Mouse (Mus musculus) midbrain, embryonic 12.5 days (tissue): ENCODE results near the gene Gm4981. TPM values are rescaled to one million over a fixed set of nuclear protein-coding genes. Genes with fewer than 3 reads are reported as not detected.
"Not testable (repeated sequence)": the region's sequence is repeated elsewhere in the genome, so short reads cannot be mapped to it uniquely, and the experiment has no call there.

Experiments
- ATAC-seq: fragments of 200-750 bp; cut with Nextera tagmentation; 2 replicates; pipeline ENCODE4 v1.8.0; 2017; ENCODE audit warnings: low read depth, moderate TSS enrichment, moderate library complexity; ENCODE audit not compliant: low FRiP score
- H3K27ac ChIP-seq: fragments of 300-500 bp; sonication (generic); replicated peaks from 2 replicates; pipeline ENCODE4 v1.5.1; 2016; ENCODE audit warnings: mild to moderate bottlenecking
- H3K27me3 ChIP-seq: fragments of 300-500 bp; sonication (generic); 2 replicates; pipeline ENCODE4 v1.6.1; 2016; ENCODE audit warnings: mild to moderate bottlenecking
- H3K36me3 ChIP-seq: fragments of 300-500 bp; sonication (generic); 2 replicates; pipeline ENCODE4 v1.6.1; 2016
- H3K4me1 ChIP-seq: fragments of 300-500 bp; sonication (generic); 2 replicates; pipeline ENCODE4 v1.6.1; 2016
- H3K4me2 ChIP-seq: fragments of 300-500 bp; sonication (generic); replicated peaks from 2 replicates; pipeline ENCODE4 v1.6.1; 2016; ENCODE audit warnings: mild to moderate bottlenecking, moderate library complexity
- H3K4me3 ChIP-seq: fragments of 300-500 bp; sonication (generic); 2 replicates; pipeline ENCODE4 v1.5.1; 2016; ENCODE audit warnings: mild to moderate bottlenecking
- H3K9ac ChIP-seq: fragments of 300-500 bp; sonication (generic); replicated peaks from 2 replicates; pipeline ENCODE4 v1.6.1; 2016; ENCODE audit warnings: mild to moderate bottlenecking, moderate library complexity
- H3K9me3 ChIP-seq: fragments of 300-500 bp; sonication (generic); 2 replicates; pipeline ENCODE4 v1.6.1; 2016; ENCODE audit warnings: mild to moderate bottlenecking
- WGBS: fragments of 180-500 bp; shearing (Covaris S2); methylation state at CpG from one replicate; pipeline ENCODE4 v1.1.7; 2016; 5-methylcytosine and 5-hydroxymethylcytosine counted together
- polyA plus RNA-seq: library from polyadenylated mRNA; unstranded; fragments of >200 nt; fragmentation: Nextera tagmentation; extraction: Ambion mirVana; gene quantifications from 2 replicates; pipeline ENCODE4 v1.2.1, GENCODE M21; 2016

The Gm4981 gene
- not detected in 2 replicates for polyA plus RNA-seq

DNA sequence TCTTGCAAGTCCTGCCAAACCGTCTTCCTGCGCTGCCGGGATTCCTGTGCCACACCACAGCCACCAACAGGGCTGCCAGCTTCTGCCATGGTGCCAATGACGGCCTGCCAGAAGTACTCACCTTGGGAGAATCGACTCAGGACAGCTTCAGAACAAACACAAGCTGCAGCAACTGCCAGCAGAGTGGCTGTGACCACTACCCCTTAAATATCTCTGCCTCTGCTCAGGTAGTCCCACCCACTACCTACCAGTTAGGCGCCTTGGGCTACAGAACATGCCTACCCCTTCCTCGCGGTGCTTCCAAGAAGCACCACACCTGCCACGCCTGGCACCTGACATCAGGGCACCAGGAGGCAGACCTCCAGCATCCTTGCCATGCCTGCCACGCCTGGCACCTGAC, at the start of gene Gm4981:
Gm4981 (minus strand) TSS at position 89 of the 400 bp plus-strand sequence.
- Histone ChIP-seq H3K4me3 (no peak within 1 kb of the TSS), H3K4me1 (no peaks in the 10 kb centered on the region), H3K9ac (no peak within 1 kb of the TSS), H3K9me3 (peaks cover 23% of the 10 kb centered on the region), H3K27ac (no peak within 1 kb of the TSS), H3K36me3 (no peaks in the 10 kb centered on the region), H3K27me3 (no peaks in the 10 kb centered on the region), H3K4me2 (no peak within 1 kb of the TSS)
- 89% methylated on average over 10 of the region's 10 CpGs for WGBS
- no peak for ATAC-seq

DNA sequence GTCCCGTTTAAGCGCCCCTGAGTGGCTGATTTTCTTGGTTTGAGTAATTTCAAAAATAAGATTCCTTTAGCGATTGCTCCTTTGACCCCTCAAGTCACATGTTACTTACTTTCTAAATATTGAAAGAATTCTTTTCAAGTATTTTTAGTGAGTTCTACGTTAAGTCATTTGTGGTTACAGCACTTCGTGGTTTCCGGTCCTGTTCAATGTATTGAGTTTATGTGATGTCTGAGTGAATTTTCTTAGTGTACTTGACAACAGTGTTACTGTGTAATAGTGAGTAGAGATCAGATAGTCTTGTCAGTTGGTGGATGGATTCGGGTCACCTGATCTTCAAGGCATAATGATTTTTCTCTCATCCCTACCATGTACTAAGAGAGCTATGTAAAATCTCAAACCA, 45.7 kb upstream of the Gm4981 start:
- Histone ChIP-seq H3K9me3 (no peaks in the 10 kb centered on the region), H3K9ac (no peak overlapping the region), H3K4me1 (no peaks in the 10 kb centered on the region), H3K27ac (no peak overlapping the region), H3K4me3 (no peak overlapping the region), H3K27me3 (no peaks in the 10 kb centered on the region), H3K36me3 (peaks cover 54% of the 10 kb centered on the region), H3K4me2 (no peak overlapping the region)
- no peak for ATAC-seq
- WGBS = 92% methylated on average over 7 of the region's 7 CpGs

- H3K4me2 ChIP-seq = no peak overlapping the region
- no peaks in the 10 kb centered on the region for H3K27me3 ChIP-seq
- no peaks in the 10 kb centered on the region for H3K9me3 ChIP-seq
- 82% methylated on average over 5 of the region's 5 CpGs for WGBS
- H3K36me3 ChIP-seq = peaks cover 19% of the 10 kb centered on the region
- H3K27ac ChIP-seq = no peak overlapping the region
- H3K4me3 ChIP-seq = no peak overlapping the region
- no peak for ATAC-seq
- peaks cover 14% of the 10 kb centered on the region for H3K4me1 ChIP-seq
- H3K9ac ChIP-seq = no peak overlapping the region
Measured at GRCm38 (mm10) chr10:58258466-58258865, 22.0 kb upstream of the Gm4981 start.

DNA sequence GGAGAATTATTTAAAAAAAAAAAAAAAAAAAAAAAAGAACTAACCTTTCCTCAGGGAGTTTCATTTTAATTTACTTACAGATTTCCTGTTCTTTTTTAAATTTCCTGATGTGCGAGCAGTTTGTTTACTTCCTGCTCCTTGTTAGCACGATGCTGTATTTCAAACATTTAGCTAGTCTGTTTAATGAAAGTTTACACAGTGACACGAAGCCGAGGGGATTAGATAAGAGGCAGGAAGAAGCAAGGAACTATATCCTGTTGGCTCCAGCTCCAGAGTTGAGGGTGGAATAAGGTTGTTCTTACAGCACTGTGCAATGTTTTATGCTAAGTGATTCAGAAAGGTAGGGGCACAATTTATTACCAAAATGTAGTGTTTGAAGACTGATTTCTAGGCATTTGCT, 19.5 kb upstream of the Gm4981 start:
- no peak overlapping the region for H3K27ac ChIP-seq
- no peaks in the 10 kb centered on the region for H3K27me3 ChIP-seq
- peak overlapping the region; percentile 82 for H3K4me3 ChIP-seq
- peak overlapping the region; percentile 78 for H3K9ac ChIP-seq
- H3K9me3 ChIP-seq = no peaks in the 10 kb centered on the region
- peak overlapping the region; percentile 57 for H3K4me2 ChIP-seq
- peaks cover 9% of the 10 kb centered on the region for H3K36me3 ChIP-seq
- WGBS = 10% methylated on average over 4 of the region's 4 CpGs
- H3K4me1 ChIP-seq = peaks cover 14% of the 10 kb centered on the region
- no peak for ATAC-seq

DNA sequence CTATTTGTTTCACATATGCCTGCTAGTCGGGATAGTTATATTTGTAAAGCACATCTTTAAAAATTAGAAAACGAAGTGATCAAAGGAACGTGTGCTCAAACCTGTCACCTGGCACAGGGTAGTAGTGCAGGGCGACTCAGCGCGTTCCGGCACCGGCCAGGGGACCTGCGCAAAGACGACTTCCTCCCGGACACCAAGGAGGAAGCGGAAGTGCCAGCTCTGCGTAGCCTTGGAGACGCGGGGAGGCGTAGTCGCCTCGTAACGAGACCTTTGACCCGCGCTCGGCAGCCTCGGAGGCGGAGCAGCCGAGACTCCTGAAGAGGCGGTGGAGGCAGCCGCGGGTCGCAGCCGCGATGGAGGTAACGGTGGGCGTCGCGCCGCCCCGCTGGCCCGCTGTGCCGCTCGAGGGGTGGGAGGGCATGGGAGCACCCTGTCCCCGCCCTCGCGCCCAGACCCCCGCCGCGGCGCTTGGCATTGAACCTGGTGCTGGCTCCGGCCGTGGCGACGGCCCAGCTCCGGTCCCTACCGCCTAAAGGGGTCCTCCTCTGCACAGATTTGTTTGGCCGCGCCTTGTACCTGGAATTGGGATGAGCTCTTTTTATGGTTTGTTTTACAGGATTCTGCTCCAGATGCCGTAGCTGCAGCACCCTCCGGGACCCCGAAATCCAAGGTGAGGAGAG, 18.9 kb upstream of the Gm4981 start, which contains the start of gene Gcc2:
Gcc2 (plus strand) TSS at position 285 of the 680 bp plus-strand sequence.
- Histone ChIP-seq H3K36me3 (peaks cover 9% of the 10 kb centered on the region), H3K4me1 (peaks cover 14% of the 10 kb centered on the region), H3K9ac (peak within 1 kb of the TSS; percentile 78), H3K9me3 (no peaks in the 10 kb centered on the region), H3K27me3 (no peaks in the 10 kb centered on the region), H3K27ac (peak within 1 kb of the TSS; percentile 67), H3K4me3 (peak within 1 kb of the TSS; percentile 82), H3K4me2 (peak within 1 kb of the TSS; percentile 57)
- ATAC-seq = peak; percentile 99
- under 1% methylated on average over 49 of the region's 58 CpGs for WGBS

- H3K9me3 ChIP-seq = no peaks in the 10 kb centered on the region
- H3K27ac ChIP-seq = no peak overlapping the region
- H3K27me3 ChIP-seq = no peaks in the 10 kb centered on the region
- peak overlapping the region; percentile 82 for H3K4me3 ChIP-seq
- H3K36me3 ChIP-seq = peaks cover 3% of the 10 kb centered on the region; the same call in 1 of the 2 replicates
- H3K4me1 ChIP-seq = peaks cover 14% of the 10 kb centered on the region
- peak; percentile 13 for ATAC-seq
- H3K9ac ChIP-seq = peak overlapping the region; percentile 78; the same call in 1 of the 2 replicates
- 34% methylated on average over 6 of the region's 6 CpGs for WGBS
- peak overlapping the region; percentile 57 for H3K4me2 ChIP-seq
Measured at GRCm38 (mm10) chr10:58254635-58255175, 18.2 kb upstream of the Gm4981 start.

- no peak overlapping the region for H3K4me3 ChIP-seq
- H3K4me1 ChIP-seq = peaks cover 1% of the 10 kb centered on the region
- H3K36me3 ChIP-seq = no peaks in the 10 kb centered on the region
- H3K4me2 ChIP-seq = no peak overlapping the region
- H3K9ac ChIP-seq = no peak overlapping the region
- 29% methylated on average over 1 of the region's 1 CpGs for WGBS
- no peaks in the 10 kb centered on the region for H3K27me3 ChIP-seq
- no peak for ATAC-seq
- H3K9me3 ChIP-seq = no peaks in the 10 kb centered on the region
- H3K27ac ChIP-seq = no peak overlapping the region
Measured at GRCm38 (mm10) chr10:58249535-58249934, 13.0 kb upstream of the Gm4981 start.

DNA sequence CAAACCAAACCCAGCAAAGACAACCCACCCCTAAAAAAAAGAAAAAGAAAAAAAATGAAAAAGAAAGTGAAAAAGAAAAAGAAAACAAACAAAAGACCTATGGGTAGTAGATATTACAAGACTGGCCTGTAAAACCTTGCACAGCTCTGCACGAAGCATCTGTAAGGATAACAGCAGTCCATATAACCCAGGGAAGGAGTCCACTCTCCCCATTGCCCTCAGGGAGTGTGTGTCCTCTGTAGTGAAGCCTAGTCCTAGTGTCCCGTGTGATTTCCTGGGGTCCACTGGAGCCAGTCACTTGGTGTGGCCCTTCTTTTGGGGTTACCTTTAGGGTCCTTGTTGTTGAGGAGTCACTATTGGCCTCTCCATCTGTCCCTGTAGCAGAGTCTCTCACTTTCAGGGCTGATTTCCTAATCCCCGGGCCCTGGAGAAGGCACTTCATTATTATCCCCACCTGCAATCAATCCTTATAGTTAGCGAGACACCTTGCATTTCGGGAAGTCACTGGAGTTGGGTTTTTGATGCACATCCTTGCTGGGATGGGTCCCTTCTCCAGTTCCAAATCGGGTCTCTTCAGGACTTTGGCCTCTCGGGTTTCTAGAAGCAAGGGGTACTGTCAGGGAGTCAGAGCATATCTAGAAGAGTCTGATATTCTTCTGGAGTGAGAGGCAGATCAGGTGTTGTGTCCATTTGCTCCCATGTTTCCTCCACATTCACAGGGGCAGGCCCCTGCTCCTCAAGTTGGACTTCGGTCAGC, 2.7 kb upstream of the Gm4981 start:
- peak; percentile 86 for ATAC-seq
- not testable (repeated sequence) for H3K4me2 ChIP-seq, H3K27me3 ChIP-seq, H3K27ac ChIP-seq, H3K4me1 ChIP-seq, H3K9ac ChIP-seq, H3K36me3 ChIP-seq, H3K4me3 ChIP-seq
- peaks cover 12% of the 10 kb centered on the region; the same call in 1 of the 2 replicates for H3K9me3 ChIP-seq
- WGBS = 84% methylated on average over 8 of the region's 8 CpGs

DNA sequence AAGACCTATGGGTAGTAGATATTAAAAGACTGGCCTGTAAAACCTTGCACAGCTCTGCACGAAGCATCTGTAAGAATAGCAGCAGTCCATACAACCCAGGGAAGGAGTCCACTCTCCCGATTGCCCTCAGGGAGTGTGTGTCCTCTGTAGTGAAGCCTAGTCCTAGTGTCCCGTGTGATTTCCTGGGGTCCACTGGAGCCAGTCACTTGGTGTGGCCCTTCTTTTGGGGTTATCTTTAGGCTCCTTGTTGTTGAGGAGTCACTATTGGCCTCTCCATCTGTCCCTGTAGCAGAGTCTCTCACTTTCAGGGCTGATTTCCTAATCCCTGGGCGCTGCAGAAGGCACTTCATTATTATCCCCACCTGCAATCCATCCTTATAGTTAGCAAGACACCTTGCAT, 1.5 kb downstream of the Gm4981 start:
- H3K4me3 ChIP-seq, H3K9ac ChIP-seq, H3K27me3 ChIP-seq, ATAC-seq, H3K4me2 ChIP-seq, H3K4me1 ChIP-seq, H3K36me3 ChIP-seq, H3K27ac ChIP-seq: not testable (repeated sequence)
- peaks cover 27% of the 10 kb centered on the region for H3K9me3 ChIP-seq
- 80% methylated on average over 4 of the region's 4 CpGs for WGBS

DNA sequence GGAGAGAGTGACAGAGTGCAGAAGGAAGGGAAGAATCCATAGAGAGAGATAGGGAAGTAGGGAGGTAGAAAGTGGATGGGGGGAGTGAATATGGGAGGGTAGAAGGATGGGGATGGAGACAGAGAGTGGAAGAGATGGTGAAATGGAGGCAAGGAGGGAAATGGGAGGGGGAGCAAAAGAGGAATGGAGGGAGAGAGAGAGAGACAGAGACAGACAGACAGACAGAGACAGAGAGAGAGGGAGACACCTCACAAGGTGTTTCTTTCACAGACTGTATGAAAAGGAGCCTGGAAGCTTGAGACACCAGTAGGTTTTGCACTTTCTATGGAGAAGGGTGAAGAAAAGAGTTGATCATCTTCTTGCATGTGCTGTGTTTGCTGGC, 2.8 kb downstream of the Gm4981 start:
- H3K4me1 ChIP-seq, H3K4me3 ChIP-seq, H3K27me3 ChIP-seq, ATAC-seq, H3K27ac ChIP-seq, H3K4me2 ChIP-seq, H3K9ac ChIP-seq, H3K36me3 ChIP-seq: not testable (repeated sequence)
- H3K9me3 ChIP-seq = peaks cover 24% of the 10 kb centered on the region

DNA sequence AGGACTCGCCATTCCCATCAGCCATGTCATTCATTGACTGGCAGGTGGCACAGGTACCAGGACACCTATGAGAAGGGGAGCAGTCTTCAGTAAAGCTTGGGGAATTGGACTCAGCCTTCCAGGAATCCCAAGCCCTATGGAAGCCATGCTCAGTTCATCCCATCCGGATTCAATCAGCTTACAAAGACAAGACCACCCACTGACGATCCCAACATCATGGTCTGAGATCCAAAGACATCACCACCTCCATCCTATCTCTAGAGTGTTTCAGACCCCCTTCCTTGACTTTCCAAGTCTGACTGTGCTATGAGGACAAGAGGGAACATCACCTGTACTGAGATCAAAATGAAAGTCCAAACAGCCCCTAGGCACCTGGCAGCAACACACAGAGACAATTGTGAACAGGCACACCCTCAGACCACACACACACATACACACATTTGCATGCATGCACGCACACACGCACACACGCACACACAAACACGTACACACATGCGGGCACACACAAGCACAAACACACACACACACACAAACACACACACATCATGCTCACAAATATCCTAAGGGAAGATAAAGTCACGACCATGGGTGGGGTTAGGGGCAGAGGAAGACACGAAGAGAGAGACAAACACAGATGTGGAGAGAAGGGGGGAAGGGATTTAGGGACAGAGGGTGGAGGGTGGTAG, 3.3 kb downstream of the Gm4981 start:
- H3K9ac ChIP-seq, H3K27ac ChIP-seq, H3K36me3 ChIP-seq, H3K27me3 ChIP-seq, H3K4me1 ChIP-seq, H3K4me2 ChIP-seq, H3K4me3 ChIP-seq: not testable (repeated sequence)
- ATAC-seq = peak; percentile 44
- H3K9me3 ChIP-seq = peaks cover 21% of the 10 kb centered on the region
- 79% methylated on average over 10 of the region's 10 CpGs for WGBS

DNA sequence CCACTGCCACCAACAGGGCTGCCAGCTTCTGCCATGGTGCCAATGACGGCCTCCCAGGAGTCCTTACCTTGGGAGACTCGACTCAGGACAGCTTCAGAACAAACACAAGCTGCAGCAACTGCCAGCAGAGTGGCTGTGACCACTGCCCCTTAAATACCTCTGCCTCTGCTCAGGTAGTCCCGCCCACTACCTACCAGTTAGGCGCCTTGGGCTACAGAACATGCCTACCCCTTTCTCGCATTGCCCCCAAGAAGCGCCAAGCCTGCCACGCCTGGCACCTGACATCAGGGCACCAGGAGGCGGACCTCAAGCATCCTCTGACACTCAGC, 3.9 kb downstream of the Gm4981 start, which contains the start of gene Duxf3:
Duxf3 (minus strand) TSS at position 35 of the 329 bp plus-strand sequence.
- H3K9me3 ChIP-seq = peaks cover 20% of the 10 kb centered on the region
- ATAC-seq = peak; percentile 50
- H3K36me3 ChIP-seq, H3K4me1 ChIP-seq, H3K27ac ChIP-seq, H3K4me3 ChIP-seq, H3K27me3 ChIP-seq, H3K4me2 ChIP-seq, H3K9ac ChIP-seq: not testable (repeated sequence)
- WGBS = 80% methylated on average over 6 of the region's 8 CpGs
